Mouse (Mus musculus): ENCODE data around the gene Tsen54.

DNA sequence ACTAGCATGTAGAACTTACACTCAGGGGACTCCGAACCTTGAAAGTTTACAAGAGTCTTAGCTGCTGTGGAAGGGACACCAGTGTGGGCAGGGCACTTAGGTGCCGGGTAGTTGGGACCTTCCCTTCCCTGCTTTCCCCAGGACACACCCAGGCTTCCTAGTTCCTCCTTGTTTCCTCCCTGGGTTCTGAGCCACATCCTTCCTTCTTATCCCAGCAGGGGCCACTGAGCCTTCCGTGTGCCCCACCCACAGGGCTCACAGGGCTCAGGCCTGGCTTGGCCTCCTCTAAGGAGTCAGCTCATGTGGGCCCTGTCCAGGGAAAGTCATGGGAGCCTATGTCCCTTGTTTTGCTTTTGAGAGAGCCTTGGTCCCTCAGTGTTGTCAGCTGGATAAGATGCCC, 25.2 kb downstream of the Tsen54 start:
- no peak for TF ChIP-seq CTCF (IDR thresholded peaks at IDR 0.05)
- TF ChIP-seq EP300 (IDR thresholded peaks at IDR 0.05): no peak

All from lung, postnatal 0 days (tissue).